Mouse (Mus musculus) bone marrow macrophage, adult 2 months (primary cell): Measurements from ENCODE around the gene Pnrc2.

Source experiments
- CTCF ChIP-seq: IDR thresholded peaks from 2 replicates; pipeline ENCODE4 v1.5.1; 2012; ENCODE audit warnings: low read depth, mild to moderate bottlenecking, low read length, moderate library complexity
- POLR2A ChIP-seq: IDR thresholded peaks from 2 replicates; pipeline ENCODE4 v1.6.1; 2012; ENCODE audit warnings: mild to moderate bottlenecking, low read depth, low read length, borderline replicate concordance

- TF ChIP-seq CTCF (no peak), POLR2A (no peak)
Observed at GRCm38 (mm10) chr4:135821772-135822171, 51.9 kb downstream of the Pnrc2 start.
